Mouse (Mus musculus): ENCODE results near the gene Mef2d. TPM values are rescaled to one million over a fixed set of nuclear protein-coding genes. Genes with fewer than 3 reads are reported as not detected.

Mef2d gene
- polyA plus RNA-seq, 1 experiment from 2014 or later: 25.3 TPM

- Histone ChIP-seq H3K4me1 (peaks cover 51% of the 10 kb centered on the region), H3K9me3 (no peaks in the 10 kb centered on the region), H3K9ac (peak overlapping the region; percentile 48; the same call in 1 of the 2 replicates), H3K27me3 (replicated peaks) (peaks cover 24% of the 10 kb centered on the region), H3K4me3 (peak overlapping the region; percentile 47), H3K4me2 (peak overlapping the region; percentile 63), H3K36me3 (replicated peaks) (no peaks in the 10 kb centered on the region), H3K27ac (peak overlapping the region; percentile 76)
- ATAC-seq (replicated peaks): no peak
- WGBS: 15% methylated on average over 7 of the region's 7 CpGs
Observed at GRCm38 (mm10) chr3:88216534-88217326, 74.6 kb downstream of the Mef2d start.

DNA sequence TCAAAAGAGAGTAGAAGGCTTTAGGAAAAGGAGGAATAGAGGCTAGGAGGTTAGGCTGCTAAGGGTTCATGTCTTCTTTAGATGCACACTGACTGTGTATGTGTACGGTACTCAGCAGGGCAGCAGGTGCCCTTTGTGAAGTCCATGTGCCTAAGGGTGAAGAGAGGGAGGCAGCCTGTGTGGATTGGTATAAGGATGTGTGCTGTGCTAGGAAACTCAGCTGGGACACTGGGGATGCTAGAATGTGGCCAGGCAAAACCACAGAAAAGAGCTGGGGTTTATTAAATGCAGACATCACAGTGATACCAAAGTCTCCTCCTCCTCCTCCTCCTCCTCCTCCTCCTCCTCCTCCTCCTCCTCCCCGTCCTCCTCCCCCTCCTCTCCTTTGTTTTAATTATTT is 75.5 kb downstream of the Mef2d start:
- peak overlapping the region; percentile 76 for H3K27ac ChIP-seq
- peak overlapping the region; percentile 47 for H3K4me3 ChIP-seq
- 35% methylated on average over 1 of the region's 2 CpGs for WGBS
- H3K36me3 ChIP-seq (replicated peaks): no peaks in the 10 kb centered on the region
- H3K4me1 ChIP-seq: peaks cover 54% of the 10 kb centered on the region
- peak overlapping the region; percentile 42 for H3K9ac ChIP-seq
- H3K4me2 ChIP-seq: peak overlapping the region; percentile 63
- no peak for ATAC-seq (replicated peaks)
- no peaks in the 10 kb centered on the region for H3K9me3 ChIP-seq
- peaks cover 16% of the 10 kb centered on the region for H3K27me3 ChIP-seq (replicated peaks)

GRCm38 (mm10) chr3:88219940-88220339 is 77.8 kb downstream of the Mef2d start:
- no peak for ATAC-seq (replicated peaks)
- H3K27me3 ChIP-seq (replicated peaks): peaks cover 13% of the 10 kb centered on the region
- WGBS: 8% methylated on average over 9 of the region's 9 CpGs

DNA sequence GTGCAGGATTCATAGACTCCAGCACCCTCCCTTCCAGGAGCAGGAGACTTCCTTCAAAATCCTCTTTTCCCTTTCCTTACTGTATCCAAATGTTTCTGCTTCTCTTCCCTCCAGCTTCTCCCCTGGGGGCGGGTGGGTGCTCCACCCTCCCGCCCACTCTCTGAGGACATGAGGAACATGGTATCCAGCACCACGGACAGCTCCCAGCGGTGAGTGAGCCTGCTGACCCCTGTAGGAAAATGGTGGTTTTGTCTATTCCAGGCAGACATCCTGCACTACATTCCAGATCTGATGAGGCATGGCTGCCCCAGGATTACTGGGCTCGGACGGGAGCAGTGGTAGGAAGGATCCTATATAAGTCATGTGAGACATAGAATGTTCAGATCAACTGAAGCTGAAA is 78.7 kb downstream of the Mef2d start:
- H3K27me3 ChIP-seq (replicated peaks): peaks cover 13% of the 10 kb centered on the region
- peaks cover 46% of the 10 kb centered on the region for H3K4me1 ChIP-seq
- ATAC-seq (replicated peaks): no peak
- no peak overlapping the region for H3K4me3 ChIP-seq
- peak overlapping the region; percentile 30; the same call in 1 of the 2 replicates for H3K4me2 ChIP-seq
- H3K9me3 ChIP-seq: no peaks in the 10 kb centered on the region
- no peaks in the 10 kb centered on the region for H3K36me3 ChIP-seq (replicated peaks)
- peak overlapping the region; percentile 25; the same call in 1 of the 2 replicates for H3K9ac ChIP-seq
- H3K27ac ChIP-seq: peak overlapping the region; percentile 92
- 7% methylated on average over 6 of the region's 6 CpGs for WGBS

More at GRCm38 (mm10) chr3:88219940-88220339, 77.8 kb downstream of the Mef2d start:
- Histone ChIP-seq H3K4me3 (no peak overlapping the region), H3K9ac (peak overlapping the region; percentile 18; the same call in 1 of the 2 replicates), H3K4me2 (peak overlapping the region; percentile 30), H3K27ac (peak overlapping the region; percentile 92), H3K36me3 (replicated peaks) (no peaks in the 10 kb centered on the region), H3K4me1 (peaks cover 52% of the 10 kb centered on the region), H3K9me3 (no peaks in the 10 kb centered on the region)

Small RNA genes lying within 50 kb of the gene (microRNA-seq; reads per million reads assigned to microRNA genes)
- gene Gm25641 (not detected), gene Mir3093 (16.6 reads per million, percentile 33 among the genes with 10 or more reads in this experiment), gene Mir9-1 (not detected)

Other genes with a start within 250 kb of the Mef2d start
- 173 and 190 TPM in 2 replicates for gene Hdgf, start 236.1 kb upstream of the Mef2d start, polyA plus RNA-seq (2015; fragmentation: Nextera tagmentation; extraction: Ambion mirVana)
- gene Mrpl24, start 222.9 kb upstream of the Mef2d start, polyA plus RNA-seq (2015; fragmentation: Nextera tagmentation; extraction: Ambion mirVana): 51.5 and 55.4 TPM in 2 replicates
- gene Isg20l2, start 212.1 kb upstream of the Mef2d start, polyA plus RNA-seq (2015; fragmentation: Nextera tagmentation; extraction: Ambion mirVana): 30.5 and 34.9 TPM in 2 replicates
- gene Rrnad1, start 211.7 kb upstream of the Mef2d start, polyA plus RNA-seq (2015; fragmentation: Nextera tagmentation; extraction: Ambion mirVana): 23.0 and 23.2 TPM in 2 replicates
- 44.8 and 52.1 TPM in 2 replicates for gene Crabp2, start 193.7 kb upstream of the Mef2d start, polyA plus RNA-seq (2015; fragmentation: Nextera tagmentation; extraction: Ambion mirVana)
- 33.0 and 40.7 TPM in 2 replicates for gene Nes, start 171.3 kb upstream of the Mef2d start, polyA plus RNA-seq (2015; fragmentation: Nextera tagmentation; extraction: Ambion mirVana)
- gene Bcan, start 142.1 kb upstream of the Mef2d start, polyA plus RNA-seq (2015; fragmentation: Nextera tagmentation; extraction: Ambion mirVana): 53.4 and 62.8 TPM in 2 replicates
- 0.71 and 0.82 TPM in 2 replicates for gene Hapln2, start 114.8 kb upstream of the Mef2d start, polyA plus RNA-seq (2015; fragmentation: Nextera tagmentation; extraction: Ambion mirVana)
- gene Gpatch4, start 99.3 kb upstream of the Mef2d start, polyA plus RNA-seq (2015; fragmentation: Nextera tagmentation; extraction: Ambion mirVana): 32.0 and 35.3 TPM in 2 replicates
- 158 and 159 TPM in 2 replicates for gene Naxe, start 83.9 kb upstream of the Mef2d start, polyA plus RNA-seq (2015; fragmentation: Nextera tagmentation; extraction: Ambion mirVana)
- not detected in 2 replicates for gene Ttc24, start 64.1 kb upstream of the Mef2d start, polyA plus RNA-seq (2015; fragmentation: Nextera tagmentation; extraction: Ambion mirVana)
- gene Iqgap3, start 60.4 kb upstream of the Mef2d start, polyA plus RNA-seq (2015; fragmentation: Nextera tagmentation; extraction: Ambion mirVana): 2.7 and 3.0 TPM in 2 replicates
- gene Rhbg, start 112.3 kb downstream of the Mef2d start, polyA plus RNA-seq (2015; fragmentation: Nextera tagmentation; extraction: Ambion mirVana): 0.14 TPM in 2 replicates
- not detected in 2 replicates for gene Gm38392, start 144.8 kb downstream of the Mef2d start, polyA plus RNA-seq (2015; fragmentation: Nextera tagmentation; extraction: Ambion mirVana)
- 8.7 and 9.9 TPM in 2 replicates for gene Tsacc, start 154.6 kb downstream of the Mef2d start, polyA plus RNA-seq (2015; fragmentation: Nextera tagmentation; extraction: Ambion mirVana)
- gene Cct3, start 154.7 kb downstream of the Mef2d start, polyA plus RNA-seq (2015; fragmentation: Nextera tagmentation; extraction: Ambion mirVana): 442 and 444 TPM in 2 replicates
- gene Glmp, start 182.7 kb downstream of the Mef2d start, polyA plus RNA-seq (2015; fragmentation: Nextera tagmentation; extraction: Ambion mirVana): 106 and 107 TPM in 2 replicates
- gene Tmem79, start 193.8 kb downstream of the Mef2d start, polyA plus RNA-seq (2015; fragmentation: Nextera tagmentation; extraction: Ambion mirVana): 1.1 and 1.6 TPM in 2 replicates
- gene Smg5, start 193.9 kb downstream of the Mef2d start, polyA plus RNA-seq (2015; fragmentation: Nextera tagmentation; extraction: Ambion mirVana): 73.2 and 74.9 TPM in 2 replicates
- gene Paqr6, start 222.2 kb downstream of the Mef2d start, polyA plus RNA-seq (2015; fragmentation: Nextera tagmentation; extraction: Ambion mirVana): 1.1 and 1.8 TPM in 2 replicates
- gene Bglap3, start 230.4 kb downstream of the Mef2d start, polyA plus RNA-seq (2015; fragmentation: Nextera tagmentation; extraction: Ambion mirVana): not detected in 2 replicates
- gene Bglap2, start 236.3 kb downstream of the Mef2d start, polyA plus RNA-seq (2015; fragmentation: Nextera tagmentation; extraction: Ambion mirVana): not detected in 2 replicates
- 0.50 TPM in 1 of 2 replicates, not detected in the other for gene Bglap, start 242.1 kb downstream of the Mef2d start, polyA plus RNA-seq (2015; fragmentation: Nextera tagmentation; extraction: Ambion mirVana)

Measured in midbrain, embryonic 15.5 days (tissue).